Mouse (Mus musculus) hindbrain, embryonic 12.5 days (tissue): ENCODE data around the gene Pla2g6. TPM values are rescaled to one million over a fixed set of nuclear protein-coding genes. Genes with fewer than 3 reads are reported as not detected.
A peak's percentile ranks its signal among the peaks of the same experiment; 100 is the strongest.

Source experiments
- ATAC-seq: fragments of 200-750 bp; cut with Nextera tagmentation; 2 replicates; pipeline ENCODE4 v1.8.0; 2017; ENCODE audit warnings: moderate TSS enrichment; ENCODE audit not compliant: low FRiP score
- H3K27ac ChIP-seq: fragments of 300-500 bp; sonication (generic); 2 replicates; pipeline ENCODE4 v1.5.1; 2016; ENCODE audit warnings: mild to moderate bottlenecking
- H3K27me3 ChIP-seq: fragments of 300-500 bp; sonication (generic); 2 replicates; pipeline ENCODE4 v1.6.1; 2016; ENCODE audit warnings: mild to moderate bottlenecking
- H3K36me3 ChIP-seq: fragments of 300-500 bp; sonication (generic); 2 replicates; pipeline ENCODE4 v1.6.1; 2016; ENCODE audit warnings: mild to moderate bottlenecking
- H3K4me1 ChIP-seq: fragments of 300-500 bp; sonication (generic); 2 replicates; pipeline ENCODE4 v1.6.1; 2016
- H3K4me2 ChIP-seq: fragments of 300-500 bp; sonication (generic); replicated peaks from 2 replicates; pipeline ENCODE4 v1.6.1; 2016; ENCODE audit warnings: mild to moderate bottlenecking
- H3K4me3 ChIP-seq: fragments of 300-500 bp; sonication (generic); 2 replicates; pipeline ENCODE4 v1.5.1; 2016; ENCODE audit warnings: mild to moderate bottlenecking
- H3K9ac ChIP-seq: fragments of 300-500 bp; sonication (generic); 2 replicates; pipeline ENCODE4 v1.6.1; 2016; ENCODE audit warnings: mild to moderate bottlenecking, moderate library complexity
- H3K9me3 ChIP-seq: fragments of 300-500 bp; sonication (generic); replicated peaks from 2 replicates; pipeline ENCODE4 v1.6.1; 2016; ENCODE audit warnings: mild to moderate bottlenecking
- WGBS: fragments of 180-500 bp; shearing (Covaris S2); methylation state at CpG from one replicate; pipeline ENCODE4 v1.1.7; 2016; 5-methylcytosine and 5-hydroxymethylcytosine counted together
- polyA plus RNA-seq: library from polyadenylated mRNA; unstranded; fragments of >200 nt; fragmentation: Nextera tagmentation; extraction: Ambion mirVana; gene quantifications from 2 replicates; pipeline ENCODE4 v1.2.1, GENCODE M21; 2016

The Pla2g6 gene
- polyA plus RNA-seq, 1 experiment from 2014 or later: 36.5 TPM

GRCm38 (mm10) chr15:79328939-79329275, 717 bp upstream of the Pla2g6 start:
- Histone ChIP-seq H3K9ac (no peak overlapping the region), H3K27ac (no peak overlapping the region), H3K4me1 (peaks cover 29% of the 10 kb centered on the region), H3K4me3 (peak overlapping the region; percentile 58; the same call in 1 of the 2 replicates), H3K4me2 (no peak overlapping the region), H3K27me3 (no peaks in the 10 kb centered on the region), H3K9me3 (no peaks in the 10 kb centered on the region), H3K36me3 (no peaks in the 10 kb centered on the region)
- WGBS: 95% methylated on average over 4 of the region's 4 CpGs
- ATAC-seq: no peak

GRCm38 (mm10) chr15:79326971-79327961, 924 bp downstream of the Pla2g6 start:
- H3K27ac ChIP-seq: peak overlapping the region; percentile 93
- WGBS: 9% methylated on average over 20 of the region's 20 CpGs
- no peaks in the 10 kb centered on the region for H3K9me3 ChIP-seq
- peak overlapping the region; percentile 58 for H3K4me3 ChIP-seq
- H3K4me1 ChIP-seq: peaks cover 29% of the 10 kb centered on the region
- no peaks in the 10 kb centered on the region for H3K27me3 ChIP-seq
- H3K4me2 ChIP-seq: peak overlapping the region; percentile 83
- no peaks in the 10 kb centered on the region for H3K36me3 ChIP-seq
- H3K9ac ChIP-seq: peak overlapping the region; percentile 76
- ATAC-seq: peak; percentile 65

- no peaks in the 10 kb centered on the region for H3K27me3 ChIP-seq
- no peak overlapping the region for H3K4me2 ChIP-seq
- peaks cover 29% of the 10 kb centered on the region for H3K4me1 ChIP-seq
- no peak overlapping the region for H3K9ac ChIP-seq
- no peak overlapping the region for H3K4me3 ChIP-seq
- no peaks in the 10 kb centered on the region for H3K36me3 ChIP-seq
- no peaks in the 10 kb centered on the region for H3K9me3 ChIP-seq
- ATAC-seq: no peak
- WGBS: 55% methylated on average over 4 of the region's 4 CpGs
- peak overlapping the region; percentile 93 for H3K27ac ChIP-seq
These were observed 1.9 kb downstream of the Pla2g6 start for GRCm38 (mm10) chr15:79326264-79326663.

GRCm38 (mm10) chr15:79325742-79326141, 2.4 kb downstream of the Pla2g6 start:
- Histone ChIP-seq H3K9me3 (no peaks in the 10 kb centered on the region), H3K9ac (no peak overlapping the region), H3K27me3 (no peaks in the 10 kb centered on the region), H3K27ac (no peak overlapping the region), H3K4me2 (no peak overlapping the region), H3K36me3 (no peaks in the 10 kb centered on the region), H3K4me1 (peaks cover 29% of the 10 kb centered on the region), H3K4me3 (no peak overlapping the region)
- 77% methylated on average over 3 of the region's 3 CpGs for WGBS
- no peak for ATAC-seq

- Histone ChIP-seq H3K36me3 (no peaks in the 10 kb centered on the region), H3K27ac (no peak overlapping the region), H3K27me3 (no peaks in the 10 kb centered on the region), H3K9ac (no peak overlapping the region), H3K4me1 (peaks cover 29% of the 10 kb centered on the region), H3K9me3 (no peaks in the 10 kb centered on the region), H3K4me3 (no peak overlapping the region), H3K4me2 (no peak overlapping the region)
- ATAC-seq: no peak
- WGBS: 91% methylated on average over 3 of the region's 3 CpGs
These were observed 3.8 kb downstream of the Pla2g6 start for GRCm38 (mm10) chr15:79324373-79324772.

- Histone ChIP-seq H3K4me1 (peaks cover 29% of the 10 kb centered on the region), H3K36me3 (no peaks in the 10 kb centered on the region), H3K9me3 (no peaks in the 10 kb centered on the region), H3K4me2 (no peak overlapping the region), H3K9ac (no peak overlapping the region), H3K27me3 (no peaks in the 10 kb centered on the region), H3K27ac (no peak overlapping the region), H3K4me3 (no peak overlapping the region)
- WGBS: 83% methylated on average over 4 of the region's 4 CpGs
- ATAC-seq: no peak
These were observed 4.4 kb downstream of the Pla2g6 start for GRCm38 (mm10) chr15:79323791-79324155.

GRCm38 (mm10) chr15:79322991-79323790, 5.0 kb downstream of the Pla2g6 start:
- peaks cover 29% of the 10 kb centered on the region for H3K4me1 ChIP-seq
- no peak overlapping the region for H3K9ac ChIP-seq
- H3K9me3 ChIP-seq: no peaks in the 10 kb centered on the region
- no peaks in the 10 kb centered on the region for H3K27me3 ChIP-seq
- H3K4me2 ChIP-seq: no peak overlapping the region
- no peak overlapping the region for H3K4me3 ChIP-seq
- WGBS: 73% methylated on average over 6 of the region's 6 CpGs
- no peaks in the 10 kb centered on the region for H3K36me3 ChIP-seq
- no peak overlapping the region for H3K27ac ChIP-seq
- no peak for ATAC-seq

- Histone ChIP-seq H3K27ac (no peak overlapping the region), H3K36me3 (0 out of 2 replicates have a peak, but pooled peaks cover 3% of the 10 kb centered on the region), H3K27me3 (no peaks in the 10 kb centered on the region), H3K4me2 (no peak overlapping the region), H3K9ac (no peak overlapping the region), H3K4me1 (peaks cover 29% of the 10 kb centered on the region), H3K9me3 (no peaks in the 10 kb centered on the region), H3K4me3 (no peak overlapping the region)
- WGBS: 78% methylated on average over 11 of the region's 11 CpGs
- no peak for ATAC-seq
These were observed 5.8 kb downstream of the Pla2g6 start for GRCm38 (mm10) chr15:79322281-79322990.

GRCm38 (mm10) chr15:79321733-79322190, 6.4 kb downstream of the Pla2g6 start:
- Histone ChIP-seq H3K4me2 (no peak overlapping the region), H3K9me3 (no peaks in the 10 kb centered on the region), H3K27ac (no peak overlapping the region), H3K27me3 (no peaks in the 10 kb centered on the region), H3K4me3 (no peak overlapping the region), H3K4me1 (peaks cover 22% of the 10 kb centered on the region), H3K36me3 (0 out of 2 replicates have a peak, but pooled peaks cover 7% of the 10 kb centered on the region), H3K9ac (no peak overlapping the region)
- WGBS: 84% methylated on average over 5 of the region's 5 CpGs
- no peak for ATAC-seq

- Histone ChIP-seq H3K4me3 (no peak overlapping the region), H3K27ac (no peak overlapping the region), H3K9me3 (no peaks in the 10 kb centered on the region), H3K9ac (no peak overlapping the region), H3K4me2 (no peak overlapping the region), H3K27me3 (no peaks in the 10 kb centered on the region), H3K36me3 (peaks cover 25% of the 10 kb centered on the region), H3K4me1 (no peaks in the 10 kb centered on the region)
- no peak for ATAC-seq
- 70% methylated on average over 8 of the region's 8 CpGs for WGBS
These were observed 14.3 kb downstream of the Pla2g6 start for GRCm38 (mm10) chr15:79313848-79314369.

- H3K4me2 ChIP-seq: no peak overlapping the region
- H3K36me3 ChIP-seq: peaks cover 46% of the 10 kb centered on the region
- 64% methylated on average over 4 of the region's 4 CpGs for WGBS
These were observed 20.3 kb downstream of the Pla2g6 start for GRCm38 (mm10) chr15:79307861-79308260.

More at GRCm38 (mm10) chr15:79307861-79308260, 20.3 kb downstream of the Pla2g6 start:
- no peak overlapping the region for H3K27ac ChIP-seq
- H3K9me3 ChIP-seq: no peaks in the 10 kb centered on the region
- no peak overlapping the region for H3K9ac ChIP-seq
- no peak overlapping the region for H3K4me3 ChIP-seq
- ATAC-seq: no peak
- no peaks in the 10 kb centered on the region for H3K4me1 ChIP-seq
- no peaks in the 10 kb centered on the region for H3K27me3 ChIP-seq
